Mouse (Mus musculus): ENCODE data around the gene Eml3.
A peak's percentile ranks its signal among the peaks of the same experiment; 100 is the strongest.

Eml3 gene

GRCm38 (mm10) chr19:8914212-8914611 lies 15.1 kb upstream of the Eml3 start:
- DNase-seq (ENCODE audit: low read depth), result no peak

GRCm38 (mm10) chr19:8919000-8919399 lies 10.4 kb upstream of the Eml3 start:
- DNase-seq (ENCODE audit: low read depth), result no peak

- no peak for DNase-seq (ENCODE audit: low read depth)
These were observed 9.7 kb upstream of the Eml3 start for GRCm38 (mm10) chr19:8919684-8920072.

- DNase-seq (ENCODE audit: low read depth), result peak; percentile 81
These were observed 9.1 kb upstream of the Eml3 start, which contains the start of gene B3gat3 for GRCm38 (mm10) chr19:8920073-8920736. TSS of gene B3gat3 (plus strand) at chr19:8920374.

GRCm38 (mm10) chr19:8920836-8921291 lies 8.5 kb upstream of the Eml3 start:
- no peak for DNase-seq (ENCODE audit: low read depth)

GRCm38 (mm10) chr19:8921741-8922140 lies 7.6 kb upstream of the Eml3 start:
- no peak for DNase-seq (ENCODE audit: low read depth)

- no peak for DNase-seq (ENCODE audit: low read depth)
These were observed 2.6 kb upstream of the Eml3 start for GRCm38 (mm10) chr19:8926766-8927165.

- DNase-seq (ENCODE audit: low read depth), result no peak
These were observed 1.3 kb upstream of the Eml3 start for GRCm38 (mm10) chr19:8927891-8928525.

- no peak for DNase-seq (ENCODE audit: low read depth)
These were observed 596 bp upstream of the Eml3 start for GRCm38 (mm10) chr19:8928689-8929223.

- no peak for DNase-seq (ENCODE audit: low read depth)
These were observed 765 bp downstream of the Eml3 start for GRCm38 (mm10) chr19:8930117-8930516.

- DNase-seq (ENCODE audit: low read depth), result no peak
These were observed 1.4 kb downstream of the Eml3 start for GRCm38 (mm10) chr19:8930771-8931170.

GRCm38 (mm10) chr19:8936736-8937135 lies 7.4 kb downstream of the Eml3 start:
- no peak for DNase-seq (ENCODE audit: low read depth)

GRCm38 (mm10) chr19:8940526-8941133 lies 11.3 kb downstream of the Eml3 start:
- DNase-seq (ENCODE audit: low read depth), result no peak

GRCm38 (mm10) chr19:8941136-8941514 lies 11.8 kb downstream of the Eml3 start:
- DNase-seq (ENCODE audit: low read depth), result no peak

GRCm38 (mm10) chr19:8941515-8942217 lies 12.3 kb downstream of the Eml3 start, which contains the start of gene Mta2:
TSS of gene Mta2 (plus strand) at chr19:8941875.
- DNase-seq (ENCODE audit: low read depth), result peak; percentile 93

GRCm38 (mm10) chr19:8942276-8942964 lies 13.1 kb downstream of the Eml3 start:
- DNase-seq (ENCODE audit: low read depth), result no peak

GRCm38 (mm10) chr19:8943047-8943446 lies 13.7 kb downstream of the Eml3 start:
- DNase-seq (ENCODE audit: low read depth), result no peak

- DNase-seq (ENCODE audit: low read depth), result no peak
These were observed 14.7 kb downstream of the Eml3 start for GRCm38 (mm10) chr19:8944062-8944461.

- DNase-seq (ENCODE audit: low read depth), result peak; percentile 65
These were observed 15.4 kb downstream of the Eml3 start for GRCm38 (mm10) chr19:8944750-8945149.

GRCm38 (mm10) chr19:8945251-8945650 lies 15.9 kb downstream of the Eml3 start:
- no peak for DNase-seq (ENCODE audit: low read depth)

GRCm38 (mm10) chr19:8946929-8947328 lies 17.6 kb downstream of the Eml3 start:
- no peak for DNase-seq (ENCODE audit: low read depth)

GRCm38 (mm10) chr19:8950190-8950589 lies 20.8 kb downstream of the Eml3 start:
- no peak for DNase-seq (ENCODE audit: low read depth)
